Mouse (Mus musculus): ENCODE measurements around the gene Rnf43. TPM values are rescaled to one million over a fixed set of nuclear protein-coding genes. Genes with fewer than 3 reads are reported as not detected.

The Rnf43 gene
- polyA plus RNA-seq, 1 experiment, result 0.08 TPM

DNA sequence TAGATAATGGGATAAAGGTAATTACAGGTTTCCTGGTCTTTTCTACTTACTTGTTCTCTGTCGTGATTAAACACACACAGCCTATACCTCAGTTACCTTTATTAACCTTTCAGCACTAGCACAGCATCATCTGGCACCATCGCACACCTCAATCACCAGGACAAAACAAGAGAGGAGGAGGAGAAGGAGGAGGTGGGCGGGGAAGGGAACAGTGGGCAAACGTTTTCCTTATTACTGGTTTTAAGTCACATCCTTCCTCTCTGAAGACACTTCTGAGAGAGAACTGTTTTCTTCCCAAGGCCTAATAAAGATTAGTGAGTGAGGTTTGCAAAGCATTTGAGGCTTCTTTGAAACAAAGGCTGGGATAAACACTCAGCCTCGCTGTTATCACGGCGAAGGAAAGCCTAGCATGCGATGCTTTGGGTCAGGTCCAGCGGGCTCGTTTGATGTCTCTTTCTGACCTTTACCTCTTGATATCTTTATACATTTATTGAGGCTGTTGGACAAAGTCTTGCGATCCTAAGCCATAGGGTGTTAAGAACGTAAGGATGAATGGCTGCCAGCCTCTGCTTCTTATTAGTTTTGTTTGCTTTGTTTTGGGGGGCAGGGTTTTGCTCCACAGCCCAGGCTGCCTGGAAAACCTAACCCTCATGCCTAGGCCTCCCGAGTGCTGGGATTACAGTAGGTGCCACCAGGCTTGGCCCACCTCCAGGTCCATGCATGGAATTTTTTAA, 20.5 kb downstream of the Rnf43 start:
- TF ChIP-seq TAL1 (IDR thresholded peaks at IDR 0.05; ENCODE audit: low read length) (no peak), GATA1 (IDR thresholded peaks at IDR 0.05; ENCODE audit: low read length) (no peak)
- Histone ChIP-seq H3K9me3 (ENCODE audit: control insufficient read depth, low read length) (no peaks in the 10 kb centered on the region), H3K4me3 (replicated peaks) (no peak overlapping the region), H3K4me1 (ENCODE audit: control insufficient read depth) (peaks cover 13% of the 10 kb centered on the region), H3K36me3 (ENCODE audit: control insufficient read depth) (no peaks in the 10 kb centered on the region), H3K27me3 (ENCODE audit: control insufficient read depth) (no peaks in the 10 kb centered on the region)

DNA sequence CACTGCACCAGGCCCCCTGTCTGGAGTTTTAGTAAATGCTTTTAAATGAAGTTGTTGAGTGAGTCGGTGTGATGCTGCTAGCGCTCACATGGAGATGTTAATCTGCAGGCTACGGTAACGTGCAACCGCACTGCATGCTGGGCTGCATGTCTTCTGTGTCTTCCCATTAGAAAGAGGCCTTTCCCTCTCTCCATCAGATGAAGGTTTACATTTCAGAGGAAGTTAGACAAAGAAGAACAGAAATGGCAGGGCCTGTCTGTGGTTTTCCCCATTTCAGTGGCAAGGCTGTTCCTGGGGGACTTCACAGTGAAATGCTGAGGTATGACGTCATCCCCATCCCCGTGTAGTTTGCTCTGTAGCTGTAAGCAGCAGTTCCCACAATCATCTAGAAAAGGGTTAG, 23.9 kb downstream of the Rnf43 start:
- H3K4me1 ChIP-seq (ENCODE audit: control insufficient read depth), result peaks cover 38% of the 10 kb centered on the region
- TF ChIP-seq GATA1 (IDR thresholded peaks at IDR 0.05; ENCODE audit: low read length) (no peak), TAL1 (IDR thresholded peaks at IDR 0.05; ENCODE audit: low read length) (no peak)
- H3K4me3 ChIP-seq (replicated peaks), result no peak overlapping the region
- no peaks in the 10 kb centered on the region for H3K9me3 ChIP-seq (ENCODE audit: control insufficient read depth, low read length)
- H3K27me3 ChIP-seq (ENCODE audit: control insufficient read depth), result no peaks in the 10 kb centered on the region
- no peaks in the 10 kb centered on the region for H3K36me3 ChIP-seq (ENCODE audit: control insufficient read depth)

DNA sequence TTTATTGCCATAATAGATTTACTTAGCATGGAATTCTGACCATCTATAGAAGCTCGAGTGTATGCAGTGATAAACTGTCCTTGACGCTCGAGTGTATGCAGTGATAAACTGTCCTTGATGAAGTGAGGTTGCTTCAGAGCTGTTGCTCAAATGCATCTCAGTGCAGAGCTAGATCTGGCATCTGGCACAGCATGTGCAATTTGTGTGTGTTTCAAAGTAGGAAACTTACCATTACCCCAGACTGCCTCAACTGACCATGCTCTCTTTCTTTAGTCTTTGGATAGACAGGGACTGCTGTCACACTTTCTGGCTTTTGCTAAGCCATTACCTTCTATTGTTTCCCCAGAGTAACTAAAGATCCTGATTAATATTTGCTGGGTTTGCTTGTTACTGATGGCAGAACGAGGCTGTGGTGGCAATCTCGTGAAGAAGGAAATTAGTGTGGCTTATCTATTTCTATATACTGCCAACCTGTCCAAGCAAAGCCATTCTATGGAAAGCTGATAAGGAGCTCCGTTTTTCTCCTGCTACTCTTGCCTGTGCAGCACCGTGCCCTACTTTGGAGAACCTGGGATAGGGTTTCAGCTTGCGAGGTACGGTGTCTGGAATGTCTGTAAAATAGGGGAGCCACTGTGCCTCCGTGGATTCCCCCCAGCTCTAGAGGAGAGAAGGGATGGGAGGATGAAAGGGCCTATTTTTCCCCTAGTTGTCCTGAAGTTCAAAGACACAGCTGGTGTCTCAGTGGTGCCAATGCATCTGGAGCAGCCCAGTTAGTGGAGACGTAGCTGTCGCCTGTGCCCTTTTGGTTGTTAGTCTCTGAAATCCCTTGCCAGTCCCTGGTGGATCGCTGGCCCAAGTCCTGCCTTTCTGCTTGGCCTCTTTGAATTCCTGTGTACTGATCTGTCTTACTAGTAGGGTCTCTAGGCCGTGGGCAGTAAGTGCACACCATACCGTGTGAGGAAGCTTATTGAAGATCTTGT, 25.0 kb downstream of the Rnf43 start:
- TF ChIP-seq TAL1 (IDR thresholded peaks at IDR 0.05; ENCODE audit: low read length) (no peak), GATA1 (IDR thresholded peaks at IDR 0.05; ENCODE audit: low read length) (no peak)

GRCm38 (mm10) chr11:87688478-87689203, 26.1 kb downstream of the Rnf43 start:
- Histone ChIP-seq H3K4me1 (ENCODE audit: control insufficient read depth) (peaks cover 38% of the 10 kb centered on the region), H3K27me3 (ENCODE audit: control insufficient read depth) (no peaks in the 10 kb centered on the region), H3K36me3 (ENCODE audit: control insufficient read depth) (no peaks in the 10 kb centered on the region), H3K4me3 (replicated peaks) (no peak overlapping the region), H3K9me3 (ENCODE audit: control insufficient read depth, low read length) (no peaks in the 10 kb centered on the region)
- no peak for TF ChIP-seq GATA1 (IDR thresholded peaks at IDR 0.05; ENCODE audit: low read length)
- TF ChIP-seq TAL1 (IDR thresholded peaks at IDR 0.05; ENCODE audit: low read length), result no peak

More for the DNA sequence above, 25.0 kb downstream of the Rnf43 start:
- Histone ChIP-seq H3K4me3 (replicated peaks) (no peak overlapping the region), H3K27me3 (ENCODE audit: control insufficient read depth) (no peaks in the 10 kb centered on the region), H3K36me3 (ENCODE audit: control insufficient read depth) (no peaks in the 10 kb centered on the region), H3K9me3 (ENCODE audit: control insufficient read depth, low read length) (no peaks in the 10 kb centered on the region), H3K4me1 (ENCODE audit: control insufficient read depth) (peaks cover 38% of the 10 kb centered on the region)

GRCm38 (mm10) chr11:87689402-87689808, 26.9 kb downstream of the Rnf43 start:
- H3K36me3 ChIP-seq (ENCODE audit: control insufficient read depth), result no peaks in the 10 kb centered on the region

GRCm38 (mm10) chr11:87690054-87690740, 27.7 kb downstream of the Rnf43 start:
- Histone ChIP-seq H3K9me3 (ENCODE audit: control insufficient read depth, low read length) (no peaks in the 10 kb centered on the region), H3K4me3 (replicated peaks) (peak overlapping the region; percentile 54), H3K36me3 (ENCODE audit: control insufficient read depth) (no peaks in the 10 kb centered on the region), H3K27me3 (ENCODE audit: control insufficient read depth) (no peaks in the 10 kb centered on the region), H3K4me1 (ENCODE audit: control insufficient read depth) (peaks cover 38% of the 10 kb centered on the region)
- TF ChIP-seq GATA1 (IDR thresholded peaks at IDR 0.05; ENCODE audit: low read length) (peak; percentile 61; the same call in 1 of the 2 replicates), TAL1 (IDR thresholded peaks at IDR 0.05; ENCODE audit: low read length) (no peak)

More at GRCm38 (mm10) chr11:87689402-87689808, 26.9 kb downstream of the Rnf43 start:
- H3K27me3 ChIP-seq (ENCODE audit: control insufficient read depth), result no peaks in the 10 kb centered on the region
- H3K4me3 ChIP-seq (replicated peaks), result peak overlapping the region; percentile 54
- TF ChIP-seq GATA1 (IDR thresholded peaks at IDR 0.05; ENCODE audit: low read length) (no peak), TAL1 (IDR thresholded peaks at IDR 0.05; ENCODE audit: low read length) (no peak)
- H3K4me1 ChIP-seq (ENCODE audit: control insufficient read depth), result peaks cover 38% of the 10 kb centered on the region
- H3K9me3 ChIP-seq (ENCODE audit: control insufficient read depth, low read length), result no peaks in the 10 kb centered on the region

DNA sequence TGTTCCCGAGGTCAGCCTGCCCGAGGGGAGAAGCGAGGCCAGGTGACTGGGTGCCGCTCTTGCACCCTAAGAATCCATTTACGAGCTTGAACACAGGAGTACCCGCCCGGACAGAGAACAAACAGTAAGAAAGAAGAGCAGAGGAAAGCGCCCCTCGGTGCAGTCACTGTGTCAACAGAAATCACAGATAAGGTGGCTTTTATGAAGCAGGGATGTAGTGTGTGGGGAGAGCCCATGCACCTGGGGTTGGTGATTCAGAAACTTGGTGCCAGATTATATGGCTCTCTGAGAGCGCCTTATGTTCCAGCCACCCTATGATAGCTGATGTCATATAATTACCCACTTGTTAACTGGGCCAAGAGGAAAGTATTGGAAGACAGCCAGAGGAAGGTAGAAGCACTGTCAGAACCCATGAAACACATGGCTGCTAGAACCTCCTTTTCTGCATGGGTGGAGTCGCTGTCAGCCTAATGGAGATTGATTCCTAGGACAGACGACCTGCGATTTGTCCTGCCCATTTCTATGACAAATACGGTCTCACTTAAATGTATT, 34.7 kb downstream of the Rnf43 start:
- no peak for TF ChIP-seq GATA1 (IDR thresholded peaks at IDR 0.05; ENCODE audit: low read length)
- TF ChIP-seq TAL1 (IDR thresholded peaks at IDR 0.05; ENCODE audit: low read length), result no peak
- no peaks in the 10 kb centered on the region for H3K36me3 ChIP-seq (ENCODE audit: control insufficient read depth)
- H3K4me3 ChIP-seq (replicated peaks), result no peak overlapping the region
- no peaks in the 10 kb centered on the region for H3K27me3 ChIP-seq (ENCODE audit: control insufficient read depth)
- peaks cover 39% of the 10 kb centered on the region for H3K4me1 ChIP-seq (ENCODE audit: control insufficient read depth)
- no peaks in the 10 kb centered on the region for H3K9me3 ChIP-seq (ENCODE audit: control insufficient read depth, low read length)

DNA sequence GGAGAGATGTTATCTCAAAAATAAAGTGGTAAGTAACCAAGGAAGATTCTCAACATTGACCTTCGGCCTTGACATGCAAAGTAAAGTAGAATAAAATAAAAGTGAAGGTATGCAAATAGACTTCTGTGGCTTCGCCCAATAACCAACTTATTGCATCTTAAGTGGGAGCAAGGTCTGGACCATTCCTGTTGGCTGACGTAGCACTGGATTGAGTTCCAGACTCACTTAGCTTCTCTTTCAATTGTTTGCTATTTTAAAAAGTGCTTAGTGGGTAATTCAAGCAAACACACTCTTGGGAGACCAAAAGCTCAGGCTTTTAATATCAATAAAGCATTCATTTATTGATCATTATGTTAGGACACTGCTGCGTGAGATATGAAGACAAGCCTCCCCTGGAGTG, 35.6 kb downstream of the Rnf43 start:
- no peak for TF ChIP-seq TAL1 (IDR thresholded peaks at IDR 0.05; ENCODE audit: low read length)
- no peak for TF ChIP-seq GATA1 (IDR thresholded peaks at IDR 0.05; ENCODE audit: low read length)
- Histone ChIP-seq H3K36me3 (ENCODE audit: control insufficient read depth) (no peaks in the 10 kb centered on the region), H3K9me3 (ENCODE audit: control insufficient read depth, low read length) (no peaks in the 10 kb centered on the region), H3K4me3 (replicated peaks) (no peak overlapping the region), H3K4me1 (ENCODE audit: control insufficient read depth) (peaks cover 47% of the 10 kb centered on the region), H3K27me3 (ENCODE audit: control insufficient read depth) (no peaks in the 10 kb centered on the region)
